Comparison of ENCODE assay signal across 29 mouse cellular contexts in the genomic region with DNA sequence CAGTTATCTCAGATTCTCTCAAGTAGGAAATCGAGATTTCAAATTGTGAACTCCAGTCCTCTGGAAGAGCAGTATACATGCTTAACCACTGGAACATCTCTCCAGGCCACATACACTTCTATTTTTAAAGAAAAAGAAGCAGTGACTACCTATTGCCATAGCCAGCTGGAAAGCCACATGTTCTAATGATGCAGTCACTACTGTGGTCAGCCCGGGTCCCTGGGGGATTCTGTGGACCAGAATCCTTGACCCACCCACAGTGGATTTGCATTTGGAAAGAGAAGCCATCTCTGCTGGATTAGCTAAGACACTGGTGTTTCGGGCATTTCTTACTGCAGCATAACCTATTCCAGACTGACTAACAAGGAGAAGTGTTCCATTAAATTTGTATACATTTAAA. TPM values are rescaled to one million over a fixed set of nuclear protein-coding genes. Genes with fewer than 3 reads are reported as not detected.
DNase-seq lines count a peak whose midpoint lies in the region; ATAC-seq and TF ChIP-seq lines count a peak whose summit lies in the region.
"Had no signal": no experiment of that assay in that cellular context is flagged by ENCODE, and none has a peak within 500 bp of the region (broad histone marks: within the 10 kb centered on the region; RNA-seq: fewer than 3 reads in every experiment).

No protein-coding gene starts in this region.

- H3K9ac ChIP-seq in forebrain, embryonic 16.5 days (replicated peaks; ENCODE audit: low read depth, low read length) = no peak overlapping the region
- no peak overlapping the region for H3K9ac ChIP-seq in midbrain, embryonic 15.5 days
- H3K9ac ChIP-seq in CH12.LX (ENCODE audit: insufficient read depth, low read depth) = no peak overlapping the region
- no peak overlapping the region for H3K9ac ChIP-seq in hindbrain, embryonic 15.5 days
- H3K9ac ChIP-seq: heart, embryonic 13.5 days; limb, embryonic 13.5 days; liver, embryonic 12.5 days; neural tube, embryonic 12.5 days; stomach, embryonic 15.5 days had no signal

- H3K4me3 ChIP-seq in forebrain, embryonic 10.5 days = no peak overlapping the region
- no peak overlapping the region for H3K4me3 ChIP-seq in forebrain, embryonic 16.5 days (replicated peaks; ENCODE audit: low read length)
- 0 out of 2 replicates have a peak overlapping the region, but pooled peaks have one; percentile 7 for H3K4me3 ChIP-seq in midbrain, embryonic 10.5 days
- H3K4me3 ChIP-seq in midbrain, embryonic 15.5 days = no peak overlapping the region
- no peak overlapping the region for H3K4me3 ChIP-seq in CH12.LX (replicated peaks in 1 of 3; ENCODE audit: low read depth in 2 of 3, low read length in 2 of 3, poor library complexity in 1 of 3)
- no peak overlapping the region for H3K4me3 ChIP-seq in hindbrain, embryonic 15.5 days
- H3K4me3 ChIP-seq: heart, adult 2 months; heart, embryonic 13.5 days; limb, embryonic 13.5 days; liver, embryonic 12.5 days; neural tube, embryonic 12.5 days; stomach, embryonic 15.5 days had no signal

- H3K4me2 ChIP-seq in forebrain, embryonic 16.5 days (ENCODE audit: low read length) = no peak overlapping the region
- no peak overlapping the region for H3K4me2 ChIP-seq in midbrain, embryonic 15.5 days
- H3K4me2 ChIP-seq in CH12.LX (ENCODE audit: insufficient read depth, low read depth, poor library complexity, severe bottlenecking) = peak overlapping the region; percentile 53; the same call in 1 of the 2 replicates
- no peak overlapping the region for H3K4me2 ChIP-seq in hindbrain, embryonic 15.5 days
- H3K4me2 ChIP-seq: heart, embryonic 13.5 days; limb, embryonic 13.5 days; liver, embryonic 12.5 days; neural tube, embryonic 12.5 days; stomach, embryonic 15.5 days had no signal

- ATAC-seq in forebrain, embryonic 16.5 days = no peak
- no peak for ATAC-seq in midbrain, embryonic 15.5 days (replicated peaks)
- no peak for ATAC-seq in hindbrain, embryonic 15.5 days (ENCODE audit: low FRiP score, low read depth)
- ATAC-seq: CD4-positive, CD25-positive, alpha-beta regulatory T cell, adult 4 months; forebrain, embryonic 14.5 days; inflammation-experienced regulatory T-cells, adult 6 months; liver, embryonic 12.5 days; Patski had no signal

- peaks cover 32% of the 10 kb centered on the region for H3K27me3 ChIP-seq in forebrain, embryonic 10.5 days (ENCODE audit: poor library complexity, severe bottlenecking)
- no peaks in the 10 kb centered on the region for H3K27me3 ChIP-seq in forebrain, embryonic 16.5 days (replicated peaks; ENCODE audit: control insufficient read depth, insufficient read depth, low read length)
- peaks cover 23% of the 10 kb centered on the region for H3K27me3 ChIP-seq in midbrain, embryonic 10.5 days (ENCODE audit: low read depth, poor library complexity, severe bottlenecking)
- no peaks in the 10 kb centered on the region for H3K27me3 ChIP-seq in midbrain, embryonic 15.5 days (replicated peaks)
- H3K27me3 ChIP-seq in CH12.LX (replicated peaks) = no peaks in the 10 kb centered on the region
- H3K27me3 ChIP-seq in hindbrain, embryonic 15.5 days = no peaks in the 10 kb centered on the region
- H3K27me3 ChIP-seq: neural tube, embryonic 12.5 days; Patski; stomach, embryonic 15.5 days had no signal

- in situ Hi-C loops in CH12.LX (cut with MboI; ENCODE audit: low pct_ligation_motif_present, low pct_unique_long_range_greater_than_20kb, low sequenced_read_pairs) = no loop called here

- dilution Hi-C loops in CH12.LX (cut with MboI; ENCODE audit: extremely low pct_ligation_motif_present, extremely low pct_unique_long_range_greater_than_20kb, low sequenced_read_pairs) = no loop called here

- H3K9me3 ChIP-seq in forebrain, embryonic 10.5 days = no peaks in the 10 kb centered on the region
- H3K9me3 ChIP-seq in forebrain, embryonic 16.5 days (ENCODE audit: control insufficient read depth, low read length) = no peaks in the 10 kb centered on the region
- no peaks in the 10 kb centered on the region for H3K9me3 ChIP-seq in midbrain, embryonic 10.5 days (replicated peaks)
- H3K9me3 ChIP-seq in midbrain, embryonic 15.5 days = no peaks in the 10 kb centered on the region
- no peaks in the 10 kb centered on the region for H3K9me3 ChIP-seq in CH12.LX (replicated peaks; ENCODE audit: low read length)
- no peaks in the 10 kb centered on the region for H3K9me3 ChIP-seq in hindbrain, embryonic 15.5 days
- H3K9me3 ChIP-seq: heart, embryonic 13.5 days; limb, embryonic 13.5 days; liver, embryonic 12.5 days; neural tube, embryonic 12.5 days; stomach, embryonic 15.5 days had no signal

- no peak for TF ChIP-seq CTCF in CH12.LX (conservative IDR thresholded peaks at IDR 0.05 in 1 of 2, IDR thresholded peaks at IDR 0.05 in 1 of 2; ENCODE audit: low read depth in 2 of 2, low read length in 2 of 2)

- no peak for DNase-seq in forebrain, embryonic 10.5 days (ENCODE audit: extremely low spot score, low spot score)
- peak; percentile 34 for DNase-seq in midbrain, embryonic 10.5 days (ENCODE audit: low spot score)
- DNase-seq in CH12.LX (ENCODE audit: extremely low read depth) = peak; percentile 91
- DNase-seq in gastrocnemius, postnatal 10 days = no peak
- no peak for DNase-seq in urinary bladder, postnatal 25 days (ENCODE audit: low spot score)
- DNase-seq: adrenal gland, adult 2 months; cerebellum, adult 11-12 months; gastrocnemius, postnatal 25 days; kidney, adult 18-20 months; layer of hippocampus, adult 9-11 months; lung, adult 18-20 months; lung, postnatal 10 days; right cerebral cortex, adult 18-20 months; right cerebral cortex, postnatal 4 days; thymus, postnatal 4 days had no signal

- H3K79me2 ChIP-seq in CH12.LX (replicated peaks; ENCODE audit: control insufficient read depth, extremely low read depth, insufficient read depth, poor library complexity, severe bottlenecking) = peaks cover 77% of the 10 kb centered on the region

- H3K36me3 ChIP-seq in forebrain, embryonic 10.5 days (replicated peaks) = no peaks in the 10 kb centered on the region
- H3K36me3 ChIP-seq in forebrain, embryonic 16.5 days (ENCODE audit: control insufficient read depth, insufficient read depth) = no peaks in the 10 kb centered on the region
- H3K36me3 ChIP-seq in midbrain, embryonic 10.5 days = no peaks in the 10 kb centered on the region
- no peaks in the 10 kb centered on the region for H3K36me3 ChIP-seq in midbrain, embryonic 15.5 days (replicated peaks)
- H3K36me3 ChIP-seq in CH12.LX (replicated peaks in 1 of 2; ENCODE audit: control insufficient read depth in 1 of 2, insufficient read depth in 1 of 2, low read length in 1 of 2) = peaks cover 17 to 52% of the 10 kb centered on the region in 2 experiments
- no peaks in the 10 kb centered on the region for H3K36me3 ChIP-seq in hindbrain, embryonic 15.5 days
- H3K36me3 ChIP-seq: heart, embryonic 13.5 days; limb, embryonic 13.5 days; liver, embryonic 12.5 days; neural tube, embryonic 12.5 days; stomach, embryonic 15.5 days had no signal

- TF ChIP-seq RAD21 in CH12.LX (IDR thresholded peaks at IDR 0.05; ENCODE audit: low read depth, low read length) = no peak

- H3K4me1 ChIP-seq in forebrain, embryonic 10.5 days = peaks cover 76% of the 10 kb centered on the region
- H3K4me1 ChIP-seq in forebrain, embryonic 16.5 days (replicated peaks; ENCODE audit: control insufficient read depth, insufficient read depth, low read length) = peaks cover 21% of the 10 kb centered on the region
- H3K4me1 ChIP-seq in midbrain, embryonic 10.5 days = peaks cover 83% of the 10 kb centered on the region
- H3K4me1 ChIP-seq in midbrain, embryonic 15.5 days = peaks cover 23% of the 10 kb centered on the region
- peaks cover 34 to 86% of the 10 kb centered on the region in 2 experiments for H3K4me1 ChIP-seq in CH12.LX (ENCODE audit: control insufficient read depth in 1 of 2, insufficient read depth in 2 of 2)
- H3K4me1 ChIP-seq in hindbrain, embryonic 15.5 days (replicated peaks) = peaks cover 45% of the 10 kb centered on the region
- H3K4me1 ChIP-seq: liver, embryonic 12.5 days had no signal

- TF ChIP-seq EP300 in CH12.LX (IDR thresholded peaks at IDR 0.05; ENCODE audit: low read length) = peak; percentile 84

- 77% methylated on average over 3 of the region's 3 CpGs for WGBS in forebrain, embryonic 10.5 days
- 63% methylated on average over 3 of the region's 3 CpGs for WGBS in forebrain, embryonic 16.5 days
- 68% methylated on average over 3 of the region's 3 CpGs for WGBS in midbrain, embryonic 10.5 days
- 54% methylated on average over 3 of the region's 3 CpGs for WGBS in midbrain, embryonic 15.5 days
- WGBS in hindbrain, embryonic 15.5 days = 57% methylated on average over 3 of the region's 3 CpGs

- peak overlapping the region; percentile 16; the same call in 1 of the 2 replicates for H3K27ac ChIP-seq in forebrain, embryonic 10.5 days
- H3K27ac ChIP-seq in forebrain, embryonic 16.5 days (ENCODE audit: low read length) = no peak overlapping the region
- H3K27ac ChIP-seq in midbrain, embryonic 10.5 days (replicated peaks) = peak overlapping the region; percentile 74
- H3K27ac ChIP-seq in midbrain, embryonic 15.5 days = no peak overlapping the region
- 0 out of 2 replicates have a peak overlapping the region, but pooled peaks have one; percentile 16 for H3K27ac ChIP-seq in CH12.LX (ENCODE audit: insufficient read depth, low read depth)
- peak overlapping the region; percentile 43 for H3K27ac ChIP-seq in hindbrain, embryonic 15.5 days (replicated peaks)
- H3K27ac ChIP-seq: heart, adult 2 months; heart, embryonic 13.5 days; kidney, postnatal 0 days; limb, embryonic 13.5 days; liver, embryonic 12.5 days; neural tube, embryonic 12.5 days; stomach, embryonic 15.5 days had no signal

- TF ChIP-seq POLR2A in CH12.LX (IDR thresholded peaks at IDR 0.05; ENCODE audit: low read depth, low read length) = no peak

RNA-seq across cellular contexts. Expression of a gene that starts 6.4 kb away (rescaled TPM):
- polyA plus RNA-seq in forebrain, embryonic 10.5 days (2016; fragmentation: Nextera tagmentation; extraction: Ambion mirVana) = 12.1 and 15.2 TPM in 2 replicates
- 7.9 and 8.5 TPM in 2 replicates for polyA plus RNA-seq in forebrain, embryonic 16.5 days (2015; fragmentation: Nextera tagmentation; extraction: Ambion mirVana)
- 35.0 and 35.7 TPM in 2 replicates for polyA plus RNA-seq in midbrain, embryonic 10.5 days (2016; fragmentation: Nextera tagmentation; extraction: Ambion mirVana)
- polyA plus RNA-seq in midbrain, embryonic 15.5 days (2015; fragmentation: Nextera tagmentation; extraction: Ambion mirVana) = 10.4 and 10.6 TPM in 2 replicates
- 29.0 and 32.3 TPM in 2 replicates for total RNA-seq in CH12.LX (2012; rRNA removed)
- 13.5 and 17.3 TPM in 2 replicates for total RNA-seq in CH12.LX (2014; rRNA removed)
- polyA plus RNA-seq in CH12.LX (2012; ENCODE audit: insufficient read length, low read depth) = 69.0 and 74.9 TPM in 2 replicates
- 29.4 and 29.9 TPM in 2 replicates for polyA plus RNA-seq in hindbrain, embryonic 15.5 days (2015; fragmentation: Nextera tagmentation; extraction: Ambion mirVana)
- total RNA-seq in gastrocnemius, postnatal 10 days (2021) = 10 to 100 TPM in 1 of 2 experiments, 1 to 10 TPM in 1; 8.0 to 10.5 TPM

RNA-seq across cellular contexts. Expression of a gene that starts 17.0 kb away (rescaled TPM):
- 5.4 and 6.7 TPM in 2 replicates for polyA plus RNA-seq in forebrain, embryonic 10.5 days (2016; fragmentation: Nextera tagmentation; extraction: Ambion mirVana)
- polyA plus RNA-seq in forebrain, embryonic 16.5 days (2015; fragmentation: Nextera tagmentation; extraction: Ambion mirVana) = 7.0 and 9.9 TPM in 2 replicates
- polyA plus RNA-seq in midbrain, embryonic 10.5 days (2016; fragmentation: Nextera tagmentation; extraction: Ambion mirVana) = 8.6 and 9.2 TPM in 2 replicates
- 8.7 and 10.0 TPM in 2 replicates for polyA plus RNA-seq in midbrain, embryonic 15.5 days (2015; fragmentation: Nextera tagmentation; extraction: Ambion mirVana)
- total RNA-seq in CH12.LX (2012; rRNA removed) = 0.13 and 0.34 TPM in 2 replicates
- total RNA-seq in CH12.LX (2014; rRNA removed) = not detected in 2 replicates
- 0.31 and 0.47 TPM in 2 replicates for polyA plus RNA-seq in CH12.LX (2012; ENCODE audit: insufficient read length, low read depth)
- 10.8 and 12.2 TPM in 2 replicates for polyA plus RNA-seq in hindbrain, embryonic 15.5 days (2015; fragmentation: Nextera tagmentation; extraction: Ambion mirVana)
- total RNA-seq in gastrocnemius, postnatal 10 days (2021) = 10 to 100 TPM in 1 of 2 experiments, 1 to 10 TPM in 1; 6.2 to 28.1 TPM
- polyA plus RNA-seq: CD4-positive, CD25-positive, alpha-beta regulatory T cell, adult 4 months; inflammation-experienced regulatory T-cells, adult 6 months had no signal

RNA-seq across cellular contexts. Expression of a gene that starts 38.6 kb away (rescaled TPM):
- 299 and 311 TPM in 2 replicates for polyA plus RNA-seq in forebrain, embryonic 10.5 days (2016; fragmentation: Nextera tagmentation; extraction: Ambion mirVana)
- 202 and 234 TPM in 2 replicates for polyA plus RNA-seq in forebrain, embryonic 16.5 days (2015; fragmentation: Nextera tagmentation; extraction: Ambion mirVana)
- polyA plus RNA-seq in midbrain, embryonic 10.5 days (2016; fragmentation: Nextera tagmentation; extraction: Ambion mirVana) = 308 and 322 TPM in 2 replicates
- polyA plus RNA-seq in midbrain, embryonic 15.5 days (2015; fragmentation: Nextera tagmentation; extraction: Ambion mirVana) = 148 and 151 TPM in 2 replicates
- 11.9 and 13.0 TPM in 2 replicates for total RNA-seq in CH12.LX (2012; rRNA removed)
- 25.9 and 33.4 TPM in 2 replicates for total RNA-seq in CH12.LX (2014; rRNA removed)
- 31.1 and 33.2 TPM in 2 replicates for polyA plus RNA-seq in CH12.LX (2012; ENCODE audit: insufficient read length, low read depth)
- 131 and 135 TPM in 2 replicates for polyA plus RNA-seq in hindbrain, embryonic 15.5 days (2015; fragmentation: Nextera tagmentation; extraction: Ambion mirVana)
- 10 to 100 TPM; 19.5 to 19.8 TPM for total RNA-seq in gastrocnemius, postnatal 10 days (2021)

RNA-seq across cellular contexts. Expression of a gene that starts 49.3 kb away (rescaled TPM):
- polyA plus RNA-seq in forebrain, embryonic 10.5 days (2016; fragmentation: Nextera tagmentation; extraction: Ambion mirVana) = 0.05 TPM in 2 replicates
- polyA plus RNA-seq in forebrain, embryonic 16.5 days (2015; fragmentation: Nextera tagmentation; extraction: Ambion mirVana) = 0.81 and 1.4 TPM in 2 replicates
- 0.02 and 0.06 TPM in 2 replicates for polyA plus RNA-seq in midbrain, embryonic 10.5 days (2016; fragmentation: Nextera tagmentation; extraction: Ambion mirVana)
- polyA plus RNA-seq in midbrain, embryonic 15.5 days (2015; fragmentation: Nextera tagmentation; extraction: Ambion mirVana) = 0.47 and 0.70 TPM in 2 replicates
- total RNA-seq in CH12.LX (2012; rRNA removed) = 0.04 TPM in 2 replicates
- 0.01 TPM in 2 replicates for total RNA-seq in CH12.LX (2014; rRNA removed)
- 0.01 TPM in 2 replicates for polyA plus RNA-seq in CH12.LX (2012; ENCODE audit: insufficient read length, low read depth)
- polyA plus RNA-seq in hindbrain, embryonic 15.5 days (2015; fragmentation: Nextera tagmentation; extraction: Ambion mirVana) = 1.7 and 2.9 TPM in 2 replicates
- total RNA-seq in gastrocnemius, postnatal 10 days (2021) = under 1 TPM; 0.16 to 0.23 TPM

Comparison
In these comparisons a context has a peak if more than half of its experiments do, and no peak if none do; other contexts are left out.
1. H3K27ac ChIP-seq: peak in forebrain, embryonic 10.5 days (single experiment), midbrain, embryonic 10.5 days (single experiment), CH12.LX (single experiment) and hindbrain, embryonic 15.5 days (single experiment); none in forebrain, embryonic 16.5 days (single experiment) and midbrain, embryonic 15.5 days (single experiment).
2. DNase-seq: peak in midbrain, embryonic 10.5 days (single experiment) and CH12.LX (single experiment); none in forebrain, embryonic 10.5 days (single experiment), gastrocnemius, postnatal 10 days (single experiment) and urinary bladder, postnatal 25 days (single experiment).